Mouse (Mus musculus) cortical plate, adult 2 months (tissue): Measurements from ENCODE around the gene Cenpb.

Experiments used
- CTCF ChIP-seq: fragments of 200-500 bp; IDR thresholded peaks from 2 replicates; pipeline ENCODE4 v1.5.1; 2011; ENCODE audit warnings: mild to moderate bottlenecking, control low read depth, low read length; ENCODE audit not compliant: insufficient read depth; ENCODE audit errors: extremely low read depth
- POLR2A ChIP-seq: fragments of 200-500 bp; IDR thresholded peaks from 2 replicates; pipeline ENCODE4 v1.6.1; 2011; ENCODE audit warnings: mild to moderate bottlenecking, low read length, control low read depth; ENCODE audit not compliant: insufficient read depth; ENCODE audit errors: extremely low read depth

GRCm38 (mm10) chr2:131135521-131136139 is 44.2 kb downstream of the Cenpb start:
- TF ChIP-seq CTCF = no peak
- no peak for TF ChIP-seq POLR2A
